Mouse (Mus musculus): Measurements from ENCODE around the gene Nectin1. TPM values are rescaled to one million over a fixed set of nuclear protein-coding genes. Genes with fewer than 3 reads are reported as not detected.

The Nectin1 gene
- total and polyA plus RNA-seq, 3 experiments: 0.26 to 1.9 (median 1.8) TPM

DNA sequence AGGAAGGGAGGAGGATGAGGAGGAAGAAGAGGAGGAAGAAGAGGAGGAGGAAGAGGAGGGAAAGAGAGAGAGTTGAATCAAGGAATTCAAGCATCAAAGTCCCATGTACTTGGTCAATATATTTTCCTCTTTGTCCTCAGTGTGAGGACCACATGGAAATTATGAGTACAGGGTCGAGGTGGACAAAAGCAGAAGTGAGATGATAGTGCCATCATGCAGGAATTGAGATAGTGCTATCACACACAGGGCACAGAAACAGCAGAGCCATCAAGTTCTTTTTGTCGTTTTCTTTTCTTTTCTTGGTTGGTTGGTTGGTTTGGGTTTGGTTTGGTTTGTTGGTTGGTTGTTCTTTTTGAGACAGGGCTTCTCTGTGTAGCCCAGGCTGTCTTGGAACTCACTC, 2.5 kb upstream of the Nectin1 start:
- dilution Hi-C loops (cut with MboI; ENCODE audit: extremely low pct_ligation_motif_present, extremely low pct_unique_long_range_greater_than_20kb, low sequenced_read_pairs) (no loop called here), in situ Hi-C loops (cut with MboI; ENCODE audit: low pct_ligation_motif_present, low pct_unique_long_range_greater_than_20kb, low sequenced_read_pairs) (loop anchor here (5.0 to 25.0 kb wide), 2 partner anchors 56 to 404 kb away; no protein-coding TSS in a partner anchor)
- Histone ChIP-seq H3K9ac (ENCODE audit: insufficient read depth, low read depth) (no peak overlapping the region), H3K27me3 (replicated peaks) (peaks cover 67% of the 10 kb centered on the region), H3K27ac (ENCODE audit: insufficient read depth, low read depth) (no peak overlapping the region), H3K4me3 (replicated peaks in 1 of 3; ENCODE audit: low read depth in 2 of 3, low read length in 2 of 3, poor library complexity in 1 of 3) (no peak overlapping the region), H3K9me3 (replicated peaks; ENCODE audit: low read length) (no peaks in the 10 kb centered on the region), H3K4me2 (ENCODE audit: insufficient read depth, low read depth, poor library complexity, severe bottlenecking) (no peak overlapping the region), H3K36me3 (replicated peaks in 1 of 2; ENCODE audit: control insufficient read depth in 1 of 2, insufficient read depth in 1 of 2, low read length in 1 of 2) (no peaks in the 10 kb centered on the region), H3K4me1 (ENCODE audit: control insufficient read depth in 1 of 2, insufficient read depth in 2 of 2) (peaks cover 4 to 20% of the 10 kb centered on the region in 2 experiments; a peak in 3 of 4 replicates), H3K79me2 (replicated peaks; ENCODE audit: control insufficient read depth, extremely low read depth, insufficient read depth, poor library complexity, severe bottlenecking) (no peaks in the 10 kb centered on the region)
- no peak for TF ChIP-seq MAFK (IDR thresholded peaks at IDR 0.05; ENCODE audit: insufficient replicate concordance, low read length)
- no peak for TF ChIP-seq PAX5 (IDR thresholded peaks at IDR 0.05; ENCODE audit: low read length)
- TF ChIP-seq IRF4 (IDR thresholded peaks at IDR 0.05; ENCODE audit: low read depth, low read length): peak; percentile 42; the same call in 1 of the 2 replicates
- no peak for TF ChIP-seq USF1 (IDR thresholded peaks at IDR 0.05; ENCODE audit: low read depth, low read length)
- TF ChIP-seq USF2 (conservative IDR thresholded peaks at IDR 0.05; ENCODE audit: low read depth, low read length): no peak
- no peak for TF ChIP-seq SMC3 (IDR thresholded peaks at IDR 0.05; ENCODE audit: low read depth, low read length)
- no peak for TF ChIP-seq NELFE (IDR thresholded peaks at IDR 0.05; ENCODE audit: low read depth, low read length)
- TF ChIP-seq RAD21 (IDR thresholded peaks at IDR 0.05; ENCODE audit: low read depth, low read length): no peak
- TF ChIP-seq MXI1 (IDR thresholded peaks at IDR 0.05; ENCODE audit: low read depth, low read length): no peak
- no peak for TF ChIP-seq MEF2A (IDR thresholded peaks at IDR 0.05; ENCODE audit: borderline replicate concordance, low read depth, low read length)
- TF ChIP-seq TCF12 (IDR thresholded peaks at IDR 0.05; ENCODE audit: low read depth, low read length): no peak
- peak; percentile 63 for TF ChIP-seq JUND (conservative IDR thresholded peaks at IDR 0.05; ENCODE audit: low read depth, low read length)
- TF ChIP-seq BHLHE40 (IDR thresholded peaks at IDR 0.05; ENCODE audit: low read depth, low read length): no peak
- no peak for TF ChIP-seq UBTF (IDR thresholded peaks at IDR 0.05; ENCODE audit: low read depth, low read length)
- TF ChIP-seq GABPA (IDR thresholded peaks at IDR 0.05; ENCODE audit: insufficient replicate concordance, low read depth, low read length): no peak
- TF ChIP-seq JUN (IDR thresholded peaks at IDR 0.05; ENCODE audit: insufficient read depth, low read depth, low read length): peak; percentile 39; the same call in 1 of the 2 replicates
- TF ChIP-seq EP300 (IDR thresholded peaks at IDR 0.05; ENCODE audit: low read length): peak; percentile 63
- no peak for TF ChIP-seq MAZ (IDR thresholded peaks at IDR 0.05; ENCODE audit: low read depth, low read length)
- no peak for TF ChIP-seq TBP (conservative IDR thresholded peaks at IDR 0.05; ENCODE audit: low read depth, low read length)
- TF ChIP-seq ZKSCAN1 (IDR thresholded peaks at IDR 0.05; ENCODE audit: borderline replicate concordance, low read depth, low read length): no peak
- no peak for DNase-seq (ENCODE audit: extremely low read depth)

DNA sequence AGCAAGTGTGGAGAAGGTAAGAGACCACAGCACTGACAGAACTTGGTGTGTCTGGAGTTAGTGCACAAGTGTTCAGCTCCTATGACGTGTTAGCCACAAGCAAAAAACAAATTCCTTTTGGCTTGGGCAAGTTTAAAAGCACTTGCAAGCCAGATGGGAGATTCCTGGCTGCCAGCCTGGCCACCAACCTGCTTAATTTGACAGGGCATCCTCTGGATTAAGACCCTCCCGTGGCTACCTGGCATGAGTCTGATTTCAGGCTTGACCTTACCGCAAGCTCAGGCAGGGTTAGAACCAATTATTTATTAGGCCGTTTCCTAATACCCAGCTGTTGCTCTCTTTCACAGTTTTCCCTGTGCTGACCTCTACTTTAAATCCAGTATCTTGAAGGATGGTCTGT, 1.7 kb upstream of the Nectin1 start:
- Histone ChIP-seq H3K9me3 (replicated peaks; ENCODE audit: low read length) (no peaks in the 10 kb centered on the region), H3K4me3 (replicated peaks in 1 of 3; ENCODE audit: low read depth in 2 of 3, low read length in 2 of 3, poor library complexity in 1 of 3) (no peak overlapping the region), H3K27ac (ENCODE audit: insufficient read depth, low read depth) (no peak overlapping the region), H3K27me3 (replicated peaks) (peaks cover 63% of the 10 kb centered on the region), H3K9ac (ENCODE audit: insufficient read depth, low read depth) (no peak overlapping the region), H3K79me2 (replicated peaks; ENCODE audit: control insufficient read depth, extremely low read depth, insufficient read depth, poor library complexity, severe bottlenecking) (no peaks in the 10 kb centered on the region), H3K4me1 (ENCODE audit: control insufficient read depth in 1 of 2, insufficient read depth in 2 of 2) (peaks cover 4 to 20% of the 10 kb centered on the region in 2 experiments; a peak in 3 of 4 replicates), H3K36me3 (replicated peaks in 1 of 2; ENCODE audit: control insufficient read depth in 1 of 2, insufficient read depth in 1 of 2, low read length in 1 of 2) (no peaks in the 10 kb centered on the region), H3K4me2 (ENCODE audit: insufficient read depth, low read depth, poor library complexity, severe bottlenecking) (no peak overlapping the region)
- no peak for DNase-seq (ENCODE audit: extremely low read depth)
- TF ChIP-seq MXI1 (IDR thresholded peaks at IDR 0.05; ENCODE audit: low read depth, low read length): no peak
- TF ChIP-seq MEF2A (IDR thresholded peaks at IDR 0.05; ENCODE audit: borderline replicate concordance, low read depth, low read length): no peak
- no peak for TF ChIP-seq GABPA (IDR thresholded peaks at IDR 0.05; ENCODE audit: insufficient replicate concordance, low read depth, low read length)
- TF ChIP-seq ZNF384 (IDR thresholded peaks at IDR 0.05; ENCODE audit: low read depth, low read length): no peak
- TF ChIP-seq KAT2A (IDR thresholded peaks at IDR 0.05; ENCODE audit: insufficient replicate concordance, low read length): no peak
- TF ChIP-seq NRF1 (IDR thresholded peaks at IDR 0.05; ENCODE audit: low read depth, low read length): no peak
- TF ChIP-seq IRF4 (IDR thresholded peaks at IDR 0.05; ENCODE audit: low read depth, low read length): no peak
- no peak for TF ChIP-seq SIN3A (IDR thresholded peaks at IDR 0.05; ENCODE audit: low read length)
- no peak for TF ChIP-seq JUN (IDR thresholded peaks at IDR 0.05; ENCODE audit: insufficient read depth, low read depth, low read length)
- dilution Hi-C loops (cut with MboI; ENCODE audit: extremely low pct_ligation_motif_present, extremely low pct_unique_long_range_greater_than_20kb, low sequenced_read_pairs): no loop called here
- in situ Hi-C loops (cut with MboI; ENCODE audit: low pct_ligation_motif_present, low pct_unique_long_range_greater_than_20kb, low sequenced_read_pairs): loop anchor here (5.0 to 25.0 kb wide), 2 partner anchors 55 to 405 kb away; no protein-coding TSS in a partner anchor
